Mouse (Mus musculus) testis, adult 2 months (tissue): ENCODE measurements around the gene Col27a1. TPM values are rescaled to one million over a fixed set of nuclear protein-coding genes. Genes with fewer than 3 reads are reported as not detected.

Experiments used
- H3K27ac ChIP-seq: fragments of 200-500 bp; 2 replicates; pipeline ENCODE4 v1.5.1; 2012; ENCODE audit warnings: low read depth, low read length; ENCODE audit not compliant: control insufficient read depth, insufficient read depth
- H3K27me3 ChIP-seq: fragments of 200-500 bp; 2 replicates; pipeline ENCODE4 v1.6.1; 2012; ENCODE audit warnings: mild to moderate bottlenecking, low read length, moderate library complexity; ENCODE audit not compliant: control insufficient read depth, insufficient read depth
- H3K36me3 ChIP-seq: fragments of 200-500 bp; 2 replicates; pipeline ENCODE4 v1.6.1; 2012; ENCODE audit warnings: mild to moderate bottlenecking, low read length; ENCODE audit not compliant: control insufficient read depth, insufficient read depth
- H3K4me1 ChIP-seq: fragments of 200-500 bp; 2 replicates; pipeline ENCODE4 v1.6.1; 2012; ENCODE audit warnings: low read length; ENCODE audit not compliant: control insufficient read depth, insufficient read depth
- H3K4me3 ChIP-seq: fragments of 200-500 bp; 2 replicates; pipeline ENCODE4 v1.5.1; 2012; ENCODE audit warnings: low read depth, mild to moderate bottlenecking, low read length, moderate library complexity, mixed read lengths; ENCODE audit not compliant: control insufficient read depth
- CTCF ChIP-seq: fragments of 200-500 bp; IDR thresholded peaks from 2 replicates; pipeline ENCODE4 v1.5.1; 2012; ENCODE audit warnings: low read depth, mild to moderate bottlenecking, inconsistent platforms, low read length, moderate library complexity; ENCODE audit not compliant: control insufficient read depth, insufficient read depth, insufficient replicate concordance
- POLR2A ChIP-seq: fragments of 200-500 bp; IDR thresholded peaks from 2 replicates; pipeline ENCODE4 v1.6.1; 2012; ENCODE audit warnings: low read depth, mild to moderate bottlenecking, inconsistent platforms, low read length, moderate library complexity; ENCODE audit not compliant: control insufficient read depth
- polyA plus RNA-seq: library from polyadenylated mRNA; depleted of rRNA; stranded (reverse); fragments of >200 nt; gene quantifications from 2 replicates; pipeline ENCODE4 v1.2.3, GENCODE M21; 2012

Col27a1 gene
- polyA plus RNA-seq, 1 experiment = 15.3 TPM

DNA sequence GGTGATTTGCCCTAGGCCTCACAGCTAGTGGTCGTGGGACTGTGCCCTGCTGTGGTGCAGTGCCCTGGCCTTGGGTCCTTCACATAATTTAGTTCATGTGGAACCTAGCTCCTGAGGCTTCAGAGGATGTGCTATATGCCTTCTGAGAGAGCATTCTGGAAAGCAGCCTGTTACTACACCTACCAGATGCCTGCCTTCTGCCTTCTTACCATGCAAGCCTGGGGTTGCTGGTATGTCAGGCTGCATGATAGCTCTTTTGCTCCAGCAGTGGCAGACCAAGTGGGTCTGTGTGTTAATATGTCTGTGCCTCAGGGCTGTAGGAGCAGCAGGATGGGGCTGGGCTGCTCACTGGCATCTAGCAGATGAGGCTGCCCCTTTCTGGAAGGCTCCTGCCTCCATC lies 81.8 kb downstream of the Col27a1 start:
- H3K27me3 ChIP-seq = no peaks in the 10 kb centered on the region
- TF ChIP-seq CTCF (no peak), POLR2A (no peak)
- no peak overlapping the region for H3K27ac ChIP-seq

DNA sequence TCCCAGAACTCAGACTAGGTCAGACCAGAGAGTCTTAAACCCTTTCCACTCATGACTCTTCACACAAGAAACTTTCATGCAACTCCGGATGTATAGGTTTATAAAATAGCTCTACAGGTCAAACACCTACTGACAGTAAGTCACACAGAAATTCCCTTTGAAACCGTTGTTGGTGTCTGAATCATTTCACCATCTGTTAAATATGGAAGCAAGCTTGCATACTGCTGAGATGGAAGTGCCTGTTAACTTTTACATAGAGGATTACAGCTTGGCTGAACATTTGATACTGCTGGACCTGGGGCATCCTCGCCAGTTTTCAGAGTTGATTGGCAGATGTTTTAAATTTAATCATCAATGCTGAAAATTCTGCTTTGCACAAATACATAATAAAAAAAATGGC lies 82.5 kb downstream of the Col27a1 start:
- Histone ChIP-seq H3K4me1 (peaks cover 4% of the 10 kb centered on the region), H3K27ac (no peak overlapping the region), H3K36me3 (no peaks in the 10 kb centered on the region), H3K27me3 (no peaks in the 10 kb centered on the region), H3K4me3 (no peak overlapping the region)
- TF ChIP-seq CTCF (no peak), POLR2A (no peak)

More for the DNA sequence above, 81.8 kb downstream of the Col27a1 start:
- Histone ChIP-seq H3K4me3 (no peak overlapping the region), H3K4me1 (peaks cover 4% of the 10 kb centered on the region), H3K36me3 (no peaks in the 10 kb centered on the region)

DNA sequence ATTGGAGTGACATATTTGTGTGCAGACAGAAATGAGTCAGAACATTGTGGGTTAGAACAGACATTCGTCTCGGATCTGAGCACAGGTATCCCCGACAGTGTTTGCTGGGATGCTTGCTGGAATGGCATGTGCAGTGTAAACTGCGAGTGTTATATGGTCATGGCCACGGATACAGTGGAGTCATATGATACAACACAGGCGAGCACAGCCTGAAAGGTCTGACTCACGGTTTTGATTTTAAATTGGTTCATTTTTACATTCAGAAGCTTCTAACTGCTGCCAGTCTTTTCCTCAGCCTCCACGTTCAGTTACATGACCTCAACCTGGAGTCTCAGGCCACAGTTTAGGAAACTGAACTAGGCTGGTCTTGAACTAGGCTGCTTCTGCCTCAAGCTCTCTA lies 83.1 kb downstream of the Col27a1 start:
- Histone ChIP-seq H3K36me3 (no peaks in the 10 kb centered on the region), H3K4me3 (no peak overlapping the region), H3K4me1 (peaks cover 4% of the 10 kb centered on the region), H3K27ac (no peak overlapping the region), H3K27me3 (no peaks in the 10 kb centered on the region)
- TF ChIP-seq CTCF (no peak), POLR2A (no peak)

DNA sequence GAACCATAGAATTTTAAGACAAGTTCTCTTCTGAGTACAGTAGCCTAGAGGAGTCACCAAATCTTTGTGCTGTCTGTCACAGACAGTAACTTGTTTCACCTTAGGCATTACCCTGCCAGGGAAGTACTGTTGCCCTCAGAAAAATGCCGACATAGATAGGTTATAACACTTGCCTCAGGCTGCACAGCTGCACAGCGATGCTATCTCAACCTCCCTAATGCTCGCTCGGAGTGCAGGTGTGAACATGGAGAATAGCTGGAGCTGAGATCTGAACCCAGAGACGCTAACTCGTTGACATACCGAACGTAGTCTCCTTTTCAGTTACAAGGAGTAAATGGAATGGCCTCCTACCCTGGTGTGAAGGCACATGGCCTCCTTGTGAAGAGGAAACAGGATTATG lies 84.4 kb downstream of the Col27a1 start:
- Histone ChIP-seq H3K27me3 (no peaks in the 10 kb centered on the region), H3K36me3 (no peaks in the 10 kb centered on the region), H3K4me1 (peaks cover 4% of the 10 kb centered on the region), H3K4me3 (no peak overlapping the region), H3K27ac (no peak overlapping the region)
- TF ChIP-seq CTCF (no peak), POLR2A (no peak)

DNA sequence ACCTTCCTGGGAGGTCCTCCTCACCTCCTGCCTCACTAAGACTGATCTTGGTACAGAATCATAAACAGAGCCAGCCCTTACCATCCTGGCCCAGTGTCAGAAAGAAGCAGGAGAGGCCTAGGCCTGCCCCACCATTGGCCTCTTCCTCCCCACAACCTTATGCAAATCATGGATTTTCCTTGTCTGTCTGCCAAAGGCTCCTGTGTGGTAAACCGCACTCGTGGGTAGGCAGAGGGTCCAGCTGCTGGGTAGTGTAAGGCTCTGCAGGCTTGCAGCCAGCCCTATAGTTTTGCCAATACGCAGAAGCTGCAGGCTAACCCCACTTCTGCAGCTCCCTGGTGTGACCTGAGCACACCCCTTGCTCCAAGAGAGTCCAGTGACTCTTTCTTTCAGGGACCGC lies 88.8 kb downstream of the Col27a1 start:
- Histone ChIP-seq H3K4me3 (no peak overlapping the region), H3K4me1 (peaks cover 4% of the 10 kb centered on the region), H3K36me3 (no peaks in the 10 kb centered on the region), H3K27ac (no peak overlapping the region), H3K27me3 (no peaks in the 10 kb centered on the region)
- no peak for TF ChIP-seq CTCF
- TF ChIP-seq POLR2A = no peak

DNA sequence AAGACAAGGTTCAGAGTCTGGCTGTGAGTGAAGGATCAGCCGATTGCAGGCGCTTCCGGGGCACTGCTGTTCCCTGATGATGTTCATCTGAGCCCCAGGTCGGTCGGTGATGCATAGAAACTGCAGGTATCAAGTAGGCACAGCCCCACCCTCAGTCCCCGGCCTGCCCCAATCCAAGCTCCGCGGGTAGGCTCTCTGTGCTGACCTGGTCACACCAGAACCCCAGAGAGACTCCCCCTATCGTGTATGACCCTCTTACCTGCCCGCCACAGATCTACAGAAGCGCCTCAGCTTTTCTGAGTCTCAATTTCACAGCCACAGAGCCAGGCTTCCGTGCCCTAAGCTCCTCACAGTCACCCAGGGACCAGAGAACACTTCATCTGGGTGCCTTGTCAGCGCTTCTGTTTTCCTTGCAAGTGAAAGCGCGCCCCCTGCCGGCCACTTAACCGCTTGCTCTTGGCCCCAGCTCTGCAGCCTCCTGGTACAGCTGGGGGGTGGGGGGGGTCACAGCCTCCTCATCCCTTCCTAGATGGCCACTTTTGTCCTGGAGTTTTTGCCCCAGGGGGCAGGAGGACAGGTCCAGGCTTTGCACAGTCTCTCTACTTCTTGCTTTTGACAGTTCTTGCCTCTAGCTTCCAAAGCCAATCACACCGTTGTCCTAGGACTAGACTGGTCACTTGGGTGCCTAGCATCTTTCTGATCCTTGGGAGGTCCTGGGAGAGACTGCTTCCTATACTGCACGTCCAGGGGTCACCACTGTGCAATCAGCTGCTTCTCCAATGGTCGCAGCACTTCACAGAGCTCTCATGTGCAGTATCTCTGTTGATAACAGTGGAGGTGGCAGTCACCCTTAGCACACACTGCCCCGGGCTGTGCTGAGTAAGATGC lies 93.6 kb downstream of the Col27a1 start:
- TF ChIP-seq CTCF = peak; percentile 70
- TF ChIP-seq POLR2A = no peak
- no peak overlapping the region for H3K27ac ChIP-seq

DNA sequence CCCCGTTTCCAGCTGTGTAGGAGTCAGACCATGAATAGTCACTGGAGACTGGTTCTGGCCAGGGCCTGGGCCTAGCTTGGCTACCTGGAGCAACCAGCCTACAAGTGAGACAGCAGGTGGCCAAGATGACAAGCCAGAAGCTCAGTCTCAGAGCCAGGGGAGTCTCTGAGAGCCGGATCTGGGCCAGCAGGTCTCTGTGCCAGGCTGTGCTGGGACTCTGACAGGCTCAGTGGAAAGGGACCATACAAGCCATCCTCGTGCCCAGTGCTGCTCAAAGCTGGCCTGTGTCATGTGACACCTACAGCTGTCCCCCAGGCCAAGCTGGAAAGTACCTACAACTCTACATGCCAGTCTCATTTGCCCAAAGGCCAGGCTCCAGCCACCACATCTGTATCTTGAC lies 94.5 kb downstream of the Col27a1 start:
- no peaks in the 10 kb centered on the region for H3K27me3 ChIP-seq
- H3K4me1 ChIP-seq = no peaks in the 10 kb centered on the region
- no peak overlapping the region for H3K4me3 ChIP-seq
- TF ChIP-seq CTCF (no peak), POLR2A (no peak)
- no peak overlapping the region for H3K27ac ChIP-seq
- no peaks in the 10 kb centered on the region for H3K36me3 ChIP-seq

More for the DNA sequence above, 93.6 kb downstream of the Col27a1 start:
- Histone ChIP-seq H3K4me1 (no peaks in the 10 kb centered on the region), H3K27me3 (no peaks in the 10 kb centered on the region), H3K4me3 (no peak overlapping the region), H3K36me3 (no peaks in the 10 kb centered on the region)
